Mouse (Mus musculus) left cerebral cortex, postnatal 25 days (tissue): ENCODE results near the gene Sycp2l. TPM values are rescaled to one million over a fixed set of nuclear protein-coding genes. Genes with fewer than 3 reads are reported as not detected.

Experiments
- DNase-seq, 2 experiments: peaks; one replicate each; pipeline ENCODE4 v3.0.0; 2022; ENCODE audit warnings: low spot score in 2 of 2, mixed read lengths in 1 of 2
- intact Hi-C: fragments of 180-260 bp; cut with DNase I; formaldehyde crosslinking; loops from one replicate; pipeline ENCODE4 v1.15.1; 2025
- total RNA-seq, 2 experiments: library from RNA; stranded (reverse); gene quantifications; 2 replicates each; pipeline ENCODE4 v1.2.3; 2021

The Sycp2l gene
- total RNA-seq, 2 experiments from 2014 or later = 0.18 to 0.46 TPM

DNA sequence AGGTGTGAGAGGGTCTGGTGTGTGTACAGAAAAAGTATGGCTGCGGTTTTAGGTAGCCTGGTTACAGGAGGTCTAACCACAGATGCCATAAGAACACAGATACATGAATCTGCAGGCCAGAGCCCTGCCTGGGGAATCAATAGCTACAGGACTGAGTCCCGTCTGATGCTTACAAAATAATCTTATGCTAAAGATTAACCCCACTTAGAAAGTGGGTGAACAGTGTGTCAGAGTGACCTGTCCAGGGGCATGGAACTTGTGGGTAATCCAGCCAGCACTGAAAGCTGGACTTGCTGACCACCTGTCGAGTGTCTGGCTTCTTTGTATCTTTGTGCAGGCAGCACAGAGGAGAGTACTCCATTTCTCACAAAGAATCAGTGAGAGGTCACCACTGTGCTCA lies 102.1 kb downstream of the Sycp2l start:
- intact Hi-C loops = no loop called here
- DNase-seq = no peak

DNA sequence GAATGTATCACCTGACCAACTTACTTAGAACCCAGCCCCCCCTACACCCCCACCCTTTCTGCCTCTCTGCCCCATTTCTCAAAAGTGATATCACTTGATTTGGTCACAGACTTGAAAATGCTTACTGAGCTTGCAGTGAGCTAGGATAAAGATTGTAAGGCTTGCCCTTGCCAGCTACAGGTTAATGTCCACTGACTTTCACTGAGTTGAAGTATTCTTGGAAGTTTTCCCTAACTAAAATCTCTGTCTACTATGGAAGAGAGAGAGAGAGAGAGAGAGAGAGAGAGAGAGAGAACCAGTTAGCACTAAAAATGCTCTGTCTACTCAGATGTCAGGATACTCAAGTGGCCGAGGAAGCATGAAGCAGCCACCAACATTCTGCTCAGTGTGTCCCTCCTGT lies 104.9 kb downstream of the Sycp2l start:
- DNase-seq = no peak
- intact Hi-C loops = no loop called here

DNA sequence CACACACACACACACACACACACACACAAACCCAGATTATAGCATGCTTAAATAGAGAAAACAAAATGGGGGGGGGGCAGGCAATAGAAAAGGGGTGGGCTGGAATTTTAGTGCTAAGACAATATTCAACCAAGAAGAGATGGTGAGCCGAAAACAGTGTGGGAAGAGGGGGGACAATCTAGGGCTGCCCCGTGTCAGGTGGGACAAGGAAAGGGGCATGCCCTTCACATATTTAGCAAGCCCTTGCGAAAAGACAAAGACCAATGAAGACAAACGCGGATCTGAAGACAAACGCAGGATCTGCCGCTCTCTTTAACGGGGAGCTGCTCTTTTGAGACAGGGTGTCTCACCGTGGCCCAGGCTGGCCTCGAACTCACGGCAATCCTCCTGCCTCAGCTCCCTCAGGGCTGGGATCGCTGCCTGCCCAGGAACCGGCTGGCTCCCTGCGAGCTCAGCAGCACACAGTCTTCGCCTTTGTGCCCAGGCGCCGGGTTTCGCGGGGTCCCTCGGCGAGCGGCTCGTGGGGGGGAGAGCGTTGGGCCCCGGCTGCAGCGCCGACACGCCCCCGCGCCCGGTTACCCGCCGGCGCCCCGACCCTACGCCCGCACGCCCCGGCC lies 105.7 kb downstream of the Sycp2l start:
- DNase-seq = peak; percentile 24 to 36
- intact Hi-C loops = no loop called here

DNA sequence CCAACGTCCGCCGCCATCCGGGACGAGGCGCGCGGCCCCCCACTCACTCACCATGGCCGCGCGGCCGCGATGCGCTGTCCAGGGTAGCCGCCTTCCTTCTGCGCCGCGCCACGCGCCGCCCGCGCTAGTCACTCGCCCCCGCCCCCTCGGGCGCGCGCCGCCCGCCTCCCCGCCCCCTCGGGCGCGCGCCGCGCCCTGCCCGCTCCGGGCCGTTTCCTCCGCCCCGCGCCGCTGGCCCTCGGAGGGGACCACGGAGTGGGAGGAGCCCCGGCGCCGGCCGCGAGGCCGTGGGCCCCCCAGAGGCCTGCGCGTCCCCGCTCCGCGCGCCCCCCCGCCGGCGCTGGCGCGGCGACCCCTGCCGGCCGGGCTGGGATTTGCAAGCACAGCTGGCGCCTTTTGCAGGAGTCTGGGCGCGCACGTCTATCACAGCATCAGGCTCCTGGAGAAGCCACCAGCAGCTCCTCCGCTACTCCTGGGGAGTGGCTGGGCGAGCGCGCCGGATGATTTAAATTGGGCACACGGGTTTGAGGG lies 106.3 kb downstream of the Sycp2l start, which contains the start of gene Elovl2:
Gene Elovl2 (minus strand): TSS at position 102 of the 531 bp plus-strand sequence.
- intact Hi-C loops = no loop called here
- DNase-seq = peak; percentile 47 to 65

Other genes with a start within 250 kb of the Sycp2l start
- gene Pak1ip1, start 113.3 kb upstream of the Sycp2l start, total RNA-seq = 10 to 100 TPM; 40.0 to 42.5 TPM
- 10 to 100 TPM; 63.8 to 64.2 TPM for gene Tmem14c, start 98.0 kb upstream of the Sycp2l start, total RNA-seq
- 1 to 10 TPM; 2.6 to 2.9 TPM for gene Mak, start 34.6 kb upstream of the Sycp2l start, total RNA-seq
- not detected for gene Gcm2, start 3.3 kb upstream of the Sycp2l start, total RNA-seq
- 10 to 100 TPM; 21.9 to 23.3 TPM for gene Elovl2, start 106.1 kb downstream of the Sycp2l start, total RNA-seq
- 100 to 1,000 TPM; 178 to 186 TPM for gene Smim13, start 135.5 kb downstream of the Sycp2l start, total RNA-seq
- gene Gm17364, start 159.7 kb downstream of the Sycp2l start, total RNA-seq = not detected